Mouse (Mus musculus) limb, embryonic 10.5 days (tissue): ENCODE data around the gene Naa35. TPM values are rescaled to one million over a fixed set of nuclear protein-coding genes. Genes with fewer than 3 reads are reported as not detected.

Experiments
- DNase-seq: peaks from one replicate; pipeline ENCODE4 v3.0.0-alpha.2; 2017; ENCODE audit warnings: low spot score
- H3K27ac ChIP-seq: fragments of 300-500 bp; sonication (generic); 2 replicates; pipeline ENCODE4 v1.5.1; 2016; ENCODE audit warnings: mild to moderate bottlenecking
- H3K27me3 ChIP-seq: fragments of 300-500 bp; sonication (generic); 2 replicates; pipeline ENCODE4 v1.6.1; 2016; ENCODE audit warnings: low read depth, mild to moderate bottlenecking; ENCODE audit not compliant: poor library complexity, severe bottlenecking
- H3K36me3 ChIP-seq: fragments of 300-500 bp; sonication (generic); 2 replicates; pipeline ENCODE4 v1.6.1; 2016; ENCODE audit warnings: mild to moderate bottlenecking, moderate library complexity
- H3K4me1 ChIP-seq: fragments of 300-500 bp; sonication (generic); 2 replicates; pipeline ENCODE4 v1.6.1; 2016
- H3K4me3 ChIP-seq: fragments of 300-500 bp; sonication (generic); 2 replicates; pipeline ENCODE4 v1.5.1; 2016; ENCODE audit warnings: mild to moderate bottlenecking, moderate library complexity
- H3K9me3 ChIP-seq: fragments of 300-500 bp; sonication (generic); replicated peaks from 2 replicates; pipeline ENCODE4 v1.6.1; 2016; ENCODE audit warnings: mild to moderate bottlenecking
- WGBS: fragments of 180-500 bp; shearing (Covaris S2); methylation state at CpG from one replicate; pipeline ENCODE4 v1.1.7; 2016; 5-methylcytosine and 5-hydroxymethylcytosine counted together
- polyA plus RNA-seq: library from polyadenylated mRNA; unstranded; fragments of >200 nt; fragmentation: Nextera tagmentation; extraction: Ambion mirVana; gene quantifications from 2 replicates; pipeline ENCODE4 v1.2.1, GENCODE M21; 2016

Naa35 gene
- polyA plus RNA-seq: 99.5 and 116 TPM in 2 replicates

DNA sequence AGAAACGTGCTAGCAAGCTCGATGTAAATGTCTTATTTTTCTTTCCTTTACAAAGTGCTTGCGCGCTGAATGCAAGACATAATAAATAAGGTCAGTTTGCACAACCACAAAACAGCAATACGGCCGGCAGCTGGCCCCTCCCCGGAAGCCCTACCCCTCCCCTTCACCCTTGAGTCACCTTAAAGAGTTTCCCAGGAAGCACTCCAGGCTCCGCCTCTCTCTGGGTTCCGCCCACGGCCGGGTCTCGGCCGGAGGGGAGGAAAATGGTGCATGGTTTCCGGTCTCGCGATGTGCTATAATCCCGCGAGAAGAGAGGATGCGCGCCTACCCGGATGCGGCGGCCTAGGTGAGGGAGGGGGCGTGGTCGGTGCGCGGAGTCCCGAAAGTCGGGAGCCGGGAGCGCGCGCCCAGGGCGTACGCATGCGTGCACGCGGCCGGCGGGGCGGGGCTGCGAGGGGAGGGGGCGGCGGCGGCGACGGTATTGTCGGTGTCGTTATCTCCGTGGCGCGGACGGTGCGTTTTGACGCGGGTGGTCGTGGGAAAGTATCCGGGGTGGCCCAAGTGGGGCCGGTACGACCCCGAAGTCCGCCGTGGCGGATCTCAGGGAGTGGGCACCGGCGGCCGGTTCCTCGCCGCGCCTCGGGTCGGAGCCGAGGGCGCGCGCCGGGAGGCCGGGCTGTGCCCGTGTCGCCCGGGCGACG lies at the start of gene Naa35, which contains the start of gene Agtpbp1:
TSS of gene Naa35 (plus strand) at position 313 of the 701 bp plus-strand sequence.
TSS of gene Agtpbp1 (minus strand) at position 281 of the 701 bp plus-strand sequence.
- Histone ChIP-seq H3K4me1 (peaks cover 25% of the 10 kb centered on the region), H3K36me3 (peaks cover 35% of the 10 kb centered on the region), H3K4me3 (peak within 1 kb of the TSS; percentile 95), H3K27me3 (no peaks in the 10 kb centered on the region), H3K27ac (peak within 1 kb of the TSS; percentile 95), H3K9me3 (no peaks in the 10 kb centered on the region)
- WGBS: under 1% methylated on average over 83 of the region's 83 CpGs
- DNase-seq: peak; percentile 100

DNA sequence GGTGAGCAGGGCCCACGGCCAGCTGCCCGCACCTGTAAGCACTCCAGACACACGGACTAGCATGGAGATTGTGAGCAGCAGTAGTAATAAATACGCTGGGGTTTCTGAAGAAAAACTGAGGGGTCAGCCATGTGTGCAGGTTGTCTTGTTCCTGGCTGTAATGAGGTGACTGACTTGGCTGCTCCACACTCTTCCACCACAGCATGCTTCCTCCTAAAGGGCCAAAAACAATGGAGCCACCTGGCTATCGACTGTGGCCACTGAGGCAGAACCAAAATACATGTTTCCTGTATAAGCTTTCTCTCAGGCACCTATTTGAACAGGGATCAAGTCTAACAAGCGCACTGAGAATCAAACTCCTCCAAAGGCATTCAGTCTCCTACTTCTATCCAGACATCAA lies 49.3 kb upstream of the Naa35 start:
- H3K27me3 ChIP-seq: no peaks in the 10 kb centered on the region
- no peak overlapping the region for H3K4me3 ChIP-seq
- 93% methylated on average over 6 of the region's 6 CpGs for WGBS
- 0 out of 2 replicates have a peak, but pooled peaks cover 5% of the 10 kb centered on the region for H3K36me3 ChIP-seq
- H3K27ac ChIP-seq: no peak overlapping the region
- no peaks in the 10 kb centered on the region for H3K4me1 ChIP-seq
- DNase-seq: no peak
- no peaks in the 10 kb centered on the region for H3K9me3 ChIP-seq

DNA sequence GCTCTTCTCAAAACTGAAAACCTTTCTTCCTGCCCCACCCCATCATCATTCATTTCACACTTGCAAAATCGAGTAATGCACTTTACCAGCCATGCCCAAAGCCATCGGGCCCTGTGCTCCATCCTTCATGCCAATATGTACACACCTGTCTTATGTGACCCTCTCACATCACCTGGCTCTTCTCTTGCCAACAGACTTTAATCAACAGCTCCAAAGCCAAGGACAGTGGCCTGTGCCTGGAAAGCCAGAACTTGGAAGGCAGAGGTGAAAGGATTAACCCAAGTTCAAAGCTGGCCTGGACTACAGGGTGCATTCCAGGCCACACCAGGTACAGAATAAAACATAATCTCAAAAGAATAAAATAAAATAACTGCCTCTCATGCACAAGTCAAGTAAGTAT lies 48.4 kb upstream of the Naa35 start:
- DNase-seq: no peak
- H3K4me3 ChIP-seq: no peak overlapping the region
- H3K4me1 ChIP-seq: no peaks in the 10 kb centered on the region
- 0 out of 2 replicates have a peak, but pooled peaks cover 5% of the 10 kb centered on the region for H3K36me3 ChIP-seq
- H3K27ac ChIP-seq: no peak overlapping the region
- H3K27me3 ChIP-seq: no peaks in the 10 kb centered on the region
- 83% methylated on average over 2 of the region's 2 CpGs for WGBS
- no peaks in the 10 kb centered on the region for H3K9me3 ChIP-seq

DNA sequence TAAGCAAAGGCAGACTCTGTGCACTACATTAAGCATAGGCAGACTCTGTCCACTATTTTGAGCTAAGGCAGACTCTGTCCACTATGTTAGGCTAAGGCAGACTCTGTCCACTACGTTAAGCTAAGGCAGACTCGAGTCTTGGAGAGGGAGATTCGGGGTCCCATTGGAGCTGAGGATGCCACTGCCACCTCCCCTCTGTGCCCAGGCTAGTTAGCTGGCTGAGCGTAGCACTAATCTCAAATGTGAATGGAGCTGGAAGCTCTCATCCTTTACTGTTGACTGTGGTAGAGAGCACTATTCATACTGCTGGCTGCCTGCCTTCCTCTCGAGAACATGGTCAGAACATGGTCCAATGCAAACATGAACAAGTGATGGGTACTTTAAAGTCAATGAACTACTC lies 46.4 kb upstream of the Naa35 start:
- H3K9me3 ChIP-seq: no peaks in the 10 kb centered on the region
- H3K27ac ChIP-seq: no peak overlapping the region
- DNase-seq: no peak
- H3K4me3 ChIP-seq: no peak overlapping the region
- WGBS: 89% methylated on average over 5 of the region's 5 CpGs
- no peaks in the 10 kb centered on the region for H3K27me3 ChIP-seq
- H3K4me1 ChIP-seq: peaks cover 8% of the 10 kb centered on the region
- no peaks in the 10 kb centered on the region for H3K36me3 ChIP-seq

DNA sequence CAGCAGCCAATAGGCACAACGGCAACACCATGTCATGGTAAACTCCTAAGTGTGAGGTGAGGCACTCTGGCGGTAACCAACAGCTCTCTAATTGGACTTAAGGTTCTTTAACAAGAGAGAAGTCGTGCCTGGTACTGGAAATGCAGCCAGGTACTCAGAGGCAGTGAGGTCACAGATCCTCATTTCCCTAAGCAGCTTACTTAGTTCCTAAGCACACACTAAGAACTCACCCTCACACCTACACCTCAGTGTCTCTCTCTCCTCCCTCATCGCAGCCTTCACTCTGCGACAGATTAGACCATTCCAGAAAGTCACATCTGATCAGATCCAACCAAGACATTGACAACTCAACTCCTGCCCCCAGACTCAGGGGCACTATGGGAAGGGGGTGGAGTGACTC lies 45.0 kb upstream of the Naa35 start:
- WGBS: 82% methylated on average over 5 of the region's 5 CpGs
- H3K27me3 ChIP-seq: no peaks in the 10 kb centered on the region
- H3K9me3 ChIP-seq: no peaks in the 10 kb centered on the region
- no peak overlapping the region for H3K27ac ChIP-seq
- no peaks in the 10 kb centered on the region for H3K36me3 ChIP-seq
- peaks cover 17% of the 10 kb centered on the region for H3K4me1 ChIP-seq
- no peak for DNase-seq
- no peak overlapping the region for H3K4me3 ChIP-seq

DNA sequence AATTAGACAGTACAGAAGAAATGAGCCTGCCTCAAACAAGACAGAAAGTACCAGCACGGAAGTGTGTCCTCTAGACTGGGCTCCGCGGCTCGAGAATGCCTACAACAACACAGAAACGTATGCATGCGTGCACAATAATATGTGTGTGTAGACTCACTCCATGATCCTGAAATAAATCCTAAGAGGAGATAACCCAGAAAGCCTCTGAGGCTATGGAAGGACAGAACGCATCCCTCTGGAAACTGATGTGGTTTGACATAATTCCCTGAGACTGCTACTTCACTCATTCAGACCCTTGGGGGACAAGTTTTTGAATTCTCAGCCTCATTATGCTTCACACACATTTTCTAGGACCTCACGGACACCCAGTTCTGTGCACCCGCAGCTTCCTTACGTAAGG lies 42.6 kb upstream of the Naa35 start:
- no peaks in the 10 kb centered on the region for H3K27me3 ChIP-seq
- H3K9me3 ChIP-seq: no peaks in the 10 kb centered on the region
- no peak overlapping the region for H3K27ac ChIP-seq
- 93% methylated on average over 10 of the region's 10 CpGs for WGBS
- H3K4me3 ChIP-seq: no peak overlapping the region
- H3K36me3 ChIP-seq: no peaks in the 10 kb centered on the region
- H3K4me1 ChIP-seq: peaks cover 25% of the 10 kb centered on the region
- DNase-seq: no peak

DNA sequence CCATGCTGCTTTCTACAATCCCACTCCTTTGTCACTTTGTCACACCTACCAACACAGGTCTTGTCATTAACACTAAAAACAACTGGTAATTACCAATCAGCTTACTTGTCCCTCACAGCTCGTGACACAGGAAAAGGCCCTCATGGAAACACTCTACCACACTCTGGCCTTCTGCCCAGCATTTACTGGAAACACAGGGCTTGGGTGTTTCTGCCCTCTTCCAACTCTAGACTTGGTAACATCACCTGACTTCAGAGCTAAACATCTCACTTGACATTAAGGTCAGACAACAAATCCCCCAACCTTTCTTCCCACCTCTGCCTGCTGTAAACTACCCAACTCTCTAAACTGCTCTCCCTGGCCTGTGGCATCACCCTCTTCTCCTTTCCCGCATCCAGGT lies 38.0 kb upstream of the Naa35 start:
- no peak for DNase-seq
- Histone ChIP-seq H3K36me3 (no peaks in the 10 kb centered on the region), H3K27me3 (no peaks in the 10 kb centered on the region), H3K4me1 (peaks cover 25% of the 10 kb centered on the region), H3K4me3 (no peak overlapping the region), H3K27ac (no peak overlapping the region), H3K9me3 (no peaks in the 10 kb centered on the region)
- WGBS: 68% methylated on average over 2 of the region's 2 CpGs

DNA sequence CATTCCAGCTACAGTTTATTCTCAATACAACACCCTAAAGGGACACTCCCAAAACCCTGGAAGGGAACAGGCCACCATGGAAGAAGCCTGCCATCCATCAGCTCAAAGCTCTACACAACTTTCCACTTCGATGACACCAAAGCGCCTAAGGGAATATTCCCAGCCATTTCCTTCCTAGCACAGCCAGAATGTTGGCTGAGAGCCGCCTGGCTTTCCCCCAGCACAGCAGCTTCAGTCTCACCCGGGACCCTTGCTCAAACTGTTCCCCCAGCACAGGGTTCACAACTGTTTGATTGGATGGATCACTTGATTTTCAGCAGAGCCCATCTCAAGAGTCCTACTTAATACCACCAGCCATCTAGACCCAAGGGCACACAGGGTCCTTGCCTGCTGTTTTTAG lies 37.3 kb upstream of the Naa35 start:
- DNase-seq: no peak
- WGBS: 83% methylated on average over 4 of the region's 4 CpGs

DNA sequence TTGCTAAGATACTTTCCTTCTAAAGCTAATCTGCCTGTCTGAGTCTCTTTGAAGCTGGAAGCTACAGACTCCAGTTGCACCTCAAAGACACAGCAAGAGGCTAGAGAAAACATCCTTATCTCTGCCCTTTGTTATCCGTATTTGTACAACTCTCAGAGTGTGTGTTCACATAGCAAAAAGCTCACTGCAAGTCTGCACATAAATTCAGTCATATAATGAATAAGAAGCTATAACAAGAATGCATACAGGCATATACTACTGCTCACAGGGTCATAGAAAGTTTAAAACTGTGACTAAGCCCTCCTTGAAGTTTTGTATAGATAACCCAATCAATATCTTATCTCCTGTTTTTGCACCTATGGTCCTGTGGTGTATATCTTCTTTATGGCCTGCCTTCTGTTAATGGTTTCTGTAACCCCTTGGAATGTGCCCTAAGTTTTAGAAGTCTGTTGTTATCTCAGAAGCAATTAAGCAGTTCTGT lies 35.7 kb upstream of the Naa35 start:
- Histone ChIP-seq H3K36me3 (no peaks in the 10 kb centered on the region), H3K9me3 (no peaks in the 10 kb centered on the region), H3K27ac (no peak overlapping the region), H3K4me3 (no peak overlapping the region), H3K4me1 (peaks cover 15% of the 10 kb centered on the region), H3K27me3 (no peaks in the 10 kb centered on the region)
- no peak for DNase-seq
- 20% methylated on average over 1 of the region's 1 CpGs for WGBS

More for the DNA sequence above, 37.3 kb upstream of the Naa35 start:
- H3K9me3 ChIP-seq: no peaks in the 10 kb centered on the region
- no peaks in the 10 kb centered on the region for H3K27me3 ChIP-seq
- no peak overlapping the region for H3K27ac ChIP-seq
- H3K4me1 ChIP-seq: peaks cover 19% of the 10 kb centered on the region
- H3K36me3 ChIP-seq: no peaks in the 10 kb centered on the region
- H3K4me3 ChIP-seq: no peak overlapping the region

DNA sequence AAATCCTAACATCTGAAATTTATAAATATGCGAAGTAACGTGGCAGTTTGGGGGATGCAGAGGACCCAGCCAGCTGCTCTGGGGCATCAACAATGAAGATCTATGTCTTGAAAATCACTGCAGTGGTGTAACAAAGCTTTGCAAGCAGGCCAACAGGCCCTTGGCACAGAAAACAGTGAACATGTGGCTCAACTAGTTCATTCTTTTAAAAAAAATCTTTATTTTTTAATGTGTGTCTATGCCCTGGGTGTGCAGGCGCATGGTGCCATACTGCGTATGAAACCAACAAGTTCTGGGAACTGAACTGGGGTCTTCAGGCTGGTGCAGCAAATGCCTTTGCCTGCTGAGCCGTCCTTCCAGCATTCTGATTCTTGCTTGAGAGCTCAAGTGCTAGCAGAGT lies 32.8 kb upstream of the Naa35 start:
- WGBS: 93% methylated on average over 5 of the region's 5 CpGs
- H3K4me1 ChIP-seq: peaks cover 21% of the 10 kb centered on the region
- no peak overlapping the region for H3K27ac ChIP-seq
- no peak for DNase-seq
- no peak overlapping the region for H3K4me3 ChIP-seq
- no peaks in the 10 kb centered on the region for H3K27me3 ChIP-seq
- H3K9me3 ChIP-seq: no peaks in the 10 kb centered on the region
- no peaks in the 10 kb centered on the region for H3K36me3 ChIP-seq

DNA sequence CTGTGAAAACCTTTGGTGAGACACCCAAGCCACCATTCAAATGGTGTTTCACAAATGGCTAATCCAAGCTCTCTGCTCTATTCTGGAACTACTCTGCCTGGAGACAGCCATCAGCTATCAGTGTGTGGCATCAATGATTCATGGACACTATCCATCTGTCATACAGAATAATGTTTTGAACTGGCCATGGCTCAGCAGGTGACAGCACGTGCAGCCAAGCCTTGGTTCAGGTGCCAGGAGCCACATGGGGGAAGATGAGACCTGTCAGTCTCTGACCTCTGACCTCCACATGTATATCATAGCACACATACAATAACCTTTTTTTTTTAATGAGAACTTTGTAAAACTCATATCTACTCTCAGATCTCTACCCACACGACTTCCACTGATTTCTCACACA lies 32.3 kb upstream of the Naa35 start:
- Histone ChIP-seq H3K4me1 (peaks cover 24% of the 10 kb centered on the region), H3K9me3 (no peaks in the 10 kb centered on the region), H3K4me3 (no peak overlapping the region), H3K36me3 (no peaks in the 10 kb centered on the region), H3K27ac (no peak overlapping the region), H3K27me3 (no peaks in the 10 kb centered on the region)
- WGBS: 78% methylated on average over 2 of the region's 2 CpGs
- DNase-seq: no peak

DNA sequence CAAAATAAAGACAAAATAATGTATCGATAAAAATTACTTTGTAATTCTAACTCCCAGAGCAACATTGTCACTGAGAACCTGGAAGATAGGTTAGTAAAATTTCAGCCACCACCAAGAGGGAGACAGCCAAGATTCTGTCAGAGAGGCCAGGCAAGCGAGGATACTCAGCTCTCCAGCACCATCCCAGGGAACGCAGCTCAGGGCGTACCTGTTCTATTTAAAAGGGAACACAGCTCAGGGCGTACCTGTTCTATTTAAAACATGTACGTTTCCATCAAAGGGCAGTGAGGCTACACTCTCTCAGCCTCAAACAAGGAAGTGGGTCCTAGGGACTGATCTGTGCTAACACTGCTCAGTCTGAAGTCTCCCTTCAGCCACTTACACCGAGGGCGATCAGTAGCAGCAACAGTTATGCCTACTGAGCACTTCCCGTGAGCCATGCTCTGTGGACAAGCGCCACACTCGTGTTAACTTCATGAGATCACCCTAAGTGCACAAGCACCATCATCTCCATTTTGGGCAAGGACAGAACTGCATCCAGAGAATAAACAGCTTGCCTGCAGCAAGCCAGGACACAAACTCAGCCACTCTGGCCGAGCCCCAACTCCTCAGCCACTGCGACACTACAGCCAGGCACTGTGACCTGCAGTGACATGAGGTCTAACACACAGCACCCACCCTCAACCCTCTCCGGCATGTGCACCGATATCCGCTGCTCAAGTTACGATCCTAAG lies 30.1 kb upstream of the Naa35 start:
- Histone ChIP-seq H3K27me3 (no peaks in the 10 kb centered on the region), H3K9me3 (no peaks in the 10 kb centered on the region), H3K36me3 (no peaks in the 10 kb centered on the region), H3K27ac (no peak overlapping the region), H3K4me1 (peaks cover 27% of the 10 kb centered on the region), H3K4me3 (no peak overlapping the region)
- WGBS: 65% methylated on average over 17 of the region's 17 CpGs
- DNase-seq: no peak

DNA sequence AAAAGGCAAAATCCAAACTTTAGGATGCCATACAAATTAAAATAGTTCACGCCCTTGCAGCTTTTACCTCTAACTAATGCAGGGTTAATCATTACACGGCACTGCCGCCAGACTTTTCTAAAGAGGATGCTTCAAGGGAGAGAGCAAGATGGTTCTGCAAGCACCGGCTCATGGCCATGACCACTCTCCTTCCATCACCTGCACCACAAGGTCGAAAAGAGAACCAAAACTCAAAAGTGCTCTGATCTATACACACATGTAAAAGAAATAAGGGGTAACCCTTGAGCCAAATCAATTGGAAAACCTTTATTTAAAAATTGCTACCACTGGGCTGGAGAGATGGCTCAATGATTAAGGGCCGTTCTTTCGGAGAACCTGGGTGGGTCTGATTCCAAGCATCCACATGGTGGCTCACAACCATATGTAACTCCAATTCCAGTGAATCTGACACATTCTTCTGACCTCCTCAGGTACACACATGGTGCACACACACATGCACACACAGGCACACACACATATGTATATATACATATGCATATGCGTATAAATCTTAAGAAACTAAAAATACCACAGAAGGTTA lies 29.4 kb upstream of the Naa35 start:
- no peaks in the 10 kb centered on the region for H3K36me3 ChIP-seq
- no peaks in the 10 kb centered on the region for H3K9me3 ChIP-seq
- no peak for DNase-seq
- no peak overlapping the region for H3K27ac ChIP-seq
- 80% methylated on average over 8 of the region's 8 CpGs for WGBS
- H3K4me1 ChIP-seq: peaks cover 27% of the 10 kb centered on the region
- no peak overlapping the region for H3K4me3 ChIP-seq
- H3K27me3 ChIP-seq: no peaks in the 10 kb centered on the region
